Mouse (Mus musculus) spleen, adult 2 months (tissue): Measurements from ENCODE around the gene Htatsf1. TPM values are rescaled to one million over a fixed set of nuclear protein-coding genes. Genes with fewer than 3 reads are reported as not detected.

Experiments
- DNase-seq, 2 experiments: peaks; one replicate each; pipeline versions ENCODE4 v3.0.0 to v3.0.0-alpha.2; 2012 to 2021; ENCODE audit warnings: low spot score in 2 of 2, low read depth in 1 of 2
- H3K27ac ChIP-seq: fragments of 200-500 bp; 2 replicates; pipeline ENCODE4 v1.5.1; 2012; ENCODE audit warnings: low read length, inconsistent platforms; ENCODE audit not compliant: insufficient read depth
- H3K27me3 ChIP-seq: fragments of 200-500 bp; 2 replicates; pipeline ENCODE4 v1.6.1; 2012; ENCODE audit warnings: mild to moderate bottlenecking, moderate library complexity, low read length, inconsistent platforms; ENCODE audit not compliant: control insufficient read depth, insufficient read depth
- H3K36me3 ChIP-seq: fragments of 200-500 bp; 2 replicates; pipeline ENCODE4 v1.6.1; 2012; ENCODE audit warnings: mild to moderate bottlenecking, low read length, inconsistent platforms; ENCODE audit not compliant: control insufficient read depth, insufficient read depth
- H3K4me1 ChIP-seq: fragments of 200-500 bp; 2 replicates; pipeline ENCODE4 v1.6.1; 2011; ENCODE audit warnings: inconsistent platforms; ENCODE audit not compliant: control insufficient read depth, insufficient read depth, insufficient read length
- H3K4me3 ChIP-seq: fragments of 200-500 bp; 2 replicates; pipeline ENCODE4 v1.5.1; 2011; ENCODE audit warnings: mild to moderate bottlenecking, inconsistent platforms; ENCODE audit not compliant: insufficient read depth, insufficient read length; ENCODE audit errors: extremely low read depth
- CTCF ChIP-seq: fragments of 200-500 bp; IDR thresholded peaks from 2 replicates; pipeline ENCODE4 v1.5.1; 2011; ENCODE audit warnings: mild to moderate bottlenecking, inconsistent platforms; ENCODE audit not compliant: insufficient read depth, insufficient read length, insufficient replicate concordance; ENCODE audit errors: extremely low read depth
- POLR2A ChIP-seq: fragments of 200-500 bp; IDR thresholded peaks from 2 replicates; pipeline ENCODE4 v1.6.1; 2011; ENCODE audit warnings: low read depth, low read length, inconsistent platforms
- WGBS: fragments of 180-500 bp; shearing (Covaris S2); methylation state at CpG from one replicate; pipeline ENCODE4 v1.1.7; 2018; 5-methylcytosine and 5-hydroxymethylcytosine counted together
- polyA plus RNA-seq: library from polyadenylated mRNA; depleted of rRNA; stranded (reverse); fragments of >200 nt; gene quantifications from 2 replicates; pipeline ENCODE4 v1.2.3, GENCODE M21; 2012; rRNA removed

The Htatsf1 gene
- polyA plus RNA-seq, 1 experiment, result 7.5 TPM

DNA sequence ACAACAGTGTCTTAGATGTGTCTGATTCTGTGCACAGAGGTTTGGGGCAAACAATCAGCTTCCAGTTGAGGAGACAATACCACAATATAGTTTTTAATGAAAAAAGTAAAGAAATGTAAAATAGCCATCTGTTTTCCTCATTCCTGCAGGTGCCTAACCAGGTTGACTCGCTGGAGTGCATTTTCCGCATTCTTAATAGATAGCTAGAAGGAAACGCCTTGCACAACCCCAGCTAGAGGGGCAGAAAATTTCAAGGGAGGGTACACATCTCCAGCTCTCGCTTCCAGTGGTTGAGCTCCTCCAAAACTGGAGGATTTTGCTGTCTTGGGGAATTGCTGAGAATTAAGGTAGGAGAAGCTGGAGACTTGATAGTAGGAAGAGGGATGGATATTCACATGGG is 34.4 kb downstream of the Htatsf1 start, which contains the start of gene Vgll1:
TSS of gene Vgll1 (plus strand) at position 301 of the 400 bp plus-strand sequence.
- no peak for TF ChIP-seq CTCF
- no peak for TF ChIP-seq POLR2A
- 87% methylated on average over 4 of the region's 4 CpGs for WGBS

DNA sequence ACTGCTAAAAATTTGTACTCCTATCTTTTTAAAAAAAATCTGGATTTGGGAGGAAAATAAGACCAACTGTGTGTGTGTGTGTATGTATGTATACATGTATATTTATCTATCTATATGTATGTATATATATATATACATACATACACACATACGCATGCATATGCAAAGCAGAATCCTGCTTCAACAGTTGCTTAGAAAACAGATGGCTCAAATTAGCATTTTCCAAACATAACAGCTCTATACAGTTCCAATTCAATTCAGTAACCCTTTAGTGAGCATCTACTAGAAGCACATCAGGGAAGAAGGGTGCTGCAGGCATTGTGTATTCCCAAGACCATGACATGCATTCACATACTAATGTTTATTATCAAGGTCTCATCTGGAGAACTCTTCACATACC is 50.0 kb downstream of the Htatsf1 start:
- H3K36me3 ChIP-seq, result no peaks in the 10 kb centered on the region
- no peak overlapping the region for H3K4me3 ChIP-seq
- no peak for DNase-seq
- no peak overlapping the region for H3K27ac ChIP-seq
- TF ChIP-seq CTCF, result no peak
- TF ChIP-seq POLR2A, result no peak
- WGBS, result 97% methylated on average over 1 of the region's 1 CpGs
- H3K27me3 ChIP-seq, result no peaks in the 10 kb centered on the region
- no peaks in the 10 kb centered on the region for H3K4me1 ChIP-seq

More for the DNA sequence above, 34.4 kb downstream of the Htatsf1 start, which contains the start of gene Vgll1:
- Histone ChIP-seq H3K4me1 (no peaks in the 10 kb centered on the region), H3K36me3 (no peaks in the 10 kb centered on the region), H3K4me3 (no peak within 1 kb of the TSS), H3K27ac (no peak within 1 kb of the TSS), H3K27me3 (no peaks in the 10 kb centered on the region)
- no peak for DNase-seq

DNA sequence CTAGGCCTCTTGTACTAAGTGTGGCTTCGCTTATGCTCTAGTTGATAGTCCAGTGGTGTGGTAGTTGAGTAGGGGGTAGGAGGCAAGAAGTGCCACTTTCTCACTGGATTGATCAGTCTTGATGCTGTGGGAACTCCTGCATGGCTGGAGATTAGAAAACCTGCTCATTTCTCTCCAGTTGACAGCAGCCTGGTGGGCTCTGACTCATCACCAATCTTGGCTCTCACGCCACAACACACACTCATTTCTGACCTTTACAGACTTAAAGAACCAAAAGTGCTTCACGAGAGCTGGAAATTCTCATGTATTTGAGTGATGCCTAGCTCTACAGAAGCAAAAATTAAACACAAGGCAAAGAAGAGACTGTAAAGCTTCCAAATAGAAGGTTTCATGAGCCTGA is 53.6 kb downstream of the Htatsf1 start:
- no peaks in the 10 kb centered on the region for H3K36me3 ChIP-seq
- no peak overlapping the region for H3K4me3 ChIP-seq
- no peak for DNase-seq
- H3K4me1 ChIP-seq, result no peaks in the 10 kb centered on the region
- TF ChIP-seq CTCF (no peak), POLR2A (no peak)
- H3K27ac ChIP-seq, result no peak overlapping the region
- WGBS, result 92% methylated on average over 3 of the region's 3 CpGs
- no peaks in the 10 kb centered on the region for H3K27me3 ChIP-seq

Other genes with a start within 250 kb of the Htatsf1 start
- not detected in 2 replicates for gene Map7d3, start 231.3 kb upstream of the Htatsf1 start, polyA plus RNA-seq
- not detected in 2 replicates for gene Adgrg4, start 183.4 kb upstream of the Htatsf1 start, polyA plus RNA-seq
- not detected in 2 replicates for gene Brs3, start 10.5 kb upstream of the Htatsf1 start, polyA plus RNA-seq
- gene Vgll1, start 34.5 kb downstream of the Htatsf1 start, polyA plus RNA-seq, result not detected in 2 replicates
- 1.6 and 1.9 TPM in 2 replicates for gene Cd40lg, start 158.6 kb downstream of the Htatsf1 start, polyA plus RNA-seq